Mouse (Mus musculus) ES-E14 (cell line): ENCODE measurements around the gene Cd164. TPM values are rescaled to one million over a fixed set of nuclear protein-coding genes. Genes with fewer than 3 reads are reported as not detected.

Experiments used
- DNase-seq: peaks from one replicate; pipeline ENCODE4 v3.0.0-alpha.2; 2013; ENCODE audit warnings: low read depth, low spot score
- H3K27ac ChIP-seq: 2 replicates; pipeline ENCODE4 v1.5.1; 2012; ENCODE audit warnings: low read depth, mild to moderate bottlenecking, low read length, moderate library complexity, mixed read lengths; ENCODE audit not compliant: poor library complexity, insufficient read depth, severe bottlenecking
- H3K36me3 ChIP-seq: 2 replicates; pipeline ENCODE4 v1.6.1; 2012; ENCODE audit warnings: mild to moderate bottlenecking, low read length, moderate library complexity, mixed read lengths; ENCODE audit not compliant: control insufficient read depth, poor library complexity, insufficient read depth, severe bottlenecking
- H3K4me1 ChIP-seq, 2 experiments: fragments of 150-350 bp in 1 of 2; sonication (generic) in 1 of 2; 2 replicates each; pipeline ENCODE4 v1.6.1; 2012; ENCODE audit warnings: low read length in 2 of 2, mild to moderate bottlenecking in 1 of 2, mixed read lengths in 1 of 2; ENCODE audit not compliant: control insufficient read depth in 2 of 2, insufficient read depth in 2 of 2, poor library complexity in 1 of 2
- H3K4me3 ChIP-seq, 2 experiments: fragments of 150-350 bp in 1 of 2; sonication (generic) in 1 of 2; 2 replicates each; pipeline ENCODE4 v1.5.1; 2012; ENCODE audit warnings: low read length in 2 of 2, low read depth in 1 of 2, mild to moderate bottlenecking in 1 of 2, mixed read lengths in 1 of 2; ENCODE audit not compliant: insufficient read depth in 1 of 2, poor library complexity in 1 of 2, severe bottlenecking in 1 of 2
- H3K9ac ChIP-seq: 2 replicates; pipeline ENCODE4 v1.6.1; 2012; ENCODE audit warnings: low read depth, mild to moderate bottlenecking, low read length, mixed read lengths; ENCODE audit not compliant: poor library complexity, insufficient read depth, severe bottlenecking
- H3K9me3 ChIP-seq: fragments of 150-350 bp; sonication (generic); 2 replicates; pipeline ENCODE4 v1.6.1; 2012; ENCODE audit warnings: low read depth, mild to moderate bottlenecking, low read length; ENCODE audit not compliant: control insufficient read depth, insufficient read depth
- CHD2 ChIP-seq: IDR thresholded peaks from 2 replicates; pipeline ENCODE4 v1.6.1; 2014; ENCODE audit warnings: mild to moderate bottlenecking, low read depth, low read length, inconsistent platforms
- HCFC1 ChIP-seq: IDR thresholded peaks from 2 replicates; pipeline ENCODE4 v1.6.1; 2012; ENCODE audit warnings: low read length, inconsistent platforms, borderline replicate concordance; ENCODE audit not compliant: insufficient read depth
- MAFK ChIP-seq: IDR thresholded peaks from 2 replicates; pipeline ENCODE4 v1.6.1; 2014; ENCODE audit warnings: mild to moderate bottlenecking, low read depth, low read length, inconsistent platforms; ENCODE audit not compliant: insufficient read depth
- ZC3H11A ChIP-seq: IDR thresholded peaks from 2 replicates; pipeline ENCODE4 v1.6.1; 2012; ENCODE audit warnings: low read depth, mild to moderate bottlenecking, inconsistent platforms, low read length, borderline replicate concordance
- ZNF384 ChIP-seq: IDR thresholded peaks from 2 replicates; pipeline ENCODE4 v1.6.1; 2012; ENCODE audit warnings: low read depth, low read length, inconsistent platforms
- in situ Hi-C, 2 experiments: fragments of 600-800 bp; cut with MboI; formaldehyde crosslinking; loops; one replicate each; pipeline ENCODE4 v1.15.1; 2025; ENCODE audit warnings: low sequenced_read_pairs in 2 of 2, inconsistent platforms in 1 of 2; ENCODE audit not compliant: unreplicated experiment in 2 of 2
- total RNA-seq: library from RNA; depleted of rRNA; stranded (reverse); fragments of 300-350 nt; gene quantifications from 2 replicates; pipeline ENCODE4 v1.2.3, GENCODE M21; 2012

Cd164 gene
- total RNA-seq, 1 experiment: 127 TPM

- in situ Hi-C loops: loop anchor here (10.0 to 25.0 kb wide), 3 partner anchors 116 to 506 kb away; no protein-coding TSS in a partner anchor
- H3K27ac ChIP-seq: peak overlapping the region; percentile 76
- no peaks in the 10 kb centered on the region for H3K36me3 ChIP-seq
- peak overlapping the region; percentile 93 for H3K9ac ChIP-seq
- H3K4me3 ChIP-seq: peak overlapping the region; percentile 81 to 91
- DNase-seq: peak; percentile 53
- no peaks in the 10 kb centered on the region for H3K9me3 ChIP-seq
- TF ChIP-seq HCFC1: no peak
- TF ChIP-seq CHD2: no peak
- TF ChIP-seq MAFK: no peak
- peak; percentile 58 for TF ChIP-seq ZC3H11A
- peak; percentile 93 for TF ChIP-seq ZNF384
- H3K4me1 ChIP-seq: peaks cover 0 to 3% of the 10 kb centered on the region in 2 experiments; a peak in 2 of 4 replicates
Observed at GRCm38 (mm10) chr10:41518508-41518980, 670 bp upstream of the Cd164 start.

GRCm38 (mm10) chr10:41519640-41520409 lies 611 bp downstream of the Cd164 start:
- H3K36me3 ChIP-seq: peaks cover 4% of the 10 kb centered on the region; the same call in 1 of the 2 replicates
- H3K9me3 ChIP-seq: no peaks in the 10 kb centered on the region
- DNase-seq: peak; percentile 31
- H3K9ac ChIP-seq: peak overlapping the region; percentile 96
- TF ChIP-seq ZC3H11A: no peak
- no peak for TF ChIP-seq MAFK
- no peak for TF ChIP-seq ZNF384
- no peak for TF ChIP-seq CHD2
- TF ChIP-seq HCFC1: no peak
- H3K4me1 ChIP-seq: peaks cover 0 to 8% of the 10 kb centered on the region in 2 experiments; a peak in 2 of 4 replicates
- peak overlapping the region; percentile 81 to 91 for H3K4me3 ChIP-seq
- in situ Hi-C loops: loop anchor here (10.0 to 25.0 kb wide), 3 partner anchors 115 to 508 kb away; no protein-coding TSS in a partner anchor
- peak overlapping the region; percentile 95 for H3K27ac ChIP-seq

GRCm38 (mm10) chr10:41520410-41520673 lies 1.1 kb downstream of the Cd164 start:
- Histone ChIP-seq H3K9me3 (no peaks in the 10 kb centered on the region), H3K27ac (no peak overlapping the region), H3K4me1 (peaks cover 0 to 8% of the 10 kb centered on the region in 2 experiments; a peak in 2 of 4 replicates), H3K9ac (peak overlapping the region; percentile 96; the same call in 1 of the 2 replicates), H3K36me3 (peaks cover 4% of the 10 kb centered on the region; the same call in 1 of the 2 replicates), H3K4me3 (peak overlapping the region; percentile 81 to 91)
- in situ Hi-C loops: loop anchor here in 1 of 2 experiments (25.0 kb wide), 1 partner anchor 508 kb away; no protein-coding TSS in a partner anchor
- no peak for TF ChIP-seq ZNF384
- no peak for TF ChIP-seq HCFC1
- TF ChIP-seq MAFK: no peak
- no peak for TF ChIP-seq CHD2
- no peak for TF ChIP-seq ZC3H11A
- no peak for DNase-seq

DNA sequence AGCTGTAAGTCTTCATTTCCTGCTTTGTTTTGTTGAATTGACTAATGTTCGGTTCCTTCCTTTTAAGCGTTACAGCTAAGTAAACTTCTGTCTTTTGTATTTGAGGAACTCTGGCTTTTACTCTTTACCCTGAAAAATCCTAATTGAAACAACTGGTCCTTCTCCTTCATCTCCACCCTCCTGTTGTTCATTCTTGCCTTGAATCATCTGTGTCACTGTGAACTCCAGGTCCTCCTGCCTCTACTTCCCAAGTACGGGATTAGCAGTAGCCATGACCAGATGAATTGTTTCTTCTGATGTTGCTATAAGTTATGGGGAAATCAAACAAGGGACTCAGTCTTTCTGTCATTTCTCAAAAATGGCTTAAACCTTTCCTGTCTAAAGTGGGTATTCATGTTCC lies 4.2 kb downstream of the Cd164 start:
- in situ Hi-C loops: loop anchor here in 1 of 2 experiments (25.0 kb wide), 1 partner anchor 511 kb away; no protein-coding TSS in a partner anchor
- no peak overlapping the region for H3K4me3 ChIP-seq
- H3K36me3 ChIP-seq: peaks cover 9% of the 10 kb centered on the region
- H3K9me3 ChIP-seq: no peaks in the 10 kb centered on the region
- no peak overlapping the region for H3K9ac ChIP-seq
- TF ChIP-seq ZNF384 (no peak), MAFK (no peak), CHD2 (no peak), HCFC1 (no peak), ZC3H11A (no peak)
- no peak for DNase-seq
- no peak overlapping the region for H3K27ac ChIP-seq
- peaks cover 0 to 8% of the 10 kb centered on the region in 2 experiments; a peak in 2 of 4 replicates for H3K4me1 ChIP-seq
